Mouse (Mus musculus): ENCODE results near the gene Minpp1.

- no peak for TF ChIP-seq POLR2A (IDR thresholded peaks at IDR 0.05; ENCODE audit: control insufficient read depth, low read depth, low read length)
- TF ChIP-seq CTCF (IDR thresholded peaks at IDR 0.05; ENCODE audit: control insufficient read depth, insufficient read depth, insufficient replicate concordance, low read depth, low read length): no peak
Observed at GRCm38 (mm10) chr19:32484941-32485660, 468 bp upstream of the Minpp1 start.
